Mouse (Mus musculus) cerebellum, adult 11 months (tissue): ENCODE results near the gene Ambra1.

Source experiments
- DNase-seq: peaks from one replicate; pipeline ENCODE4 v3.0.0; 2022

Ambra1 gene

DNA sequence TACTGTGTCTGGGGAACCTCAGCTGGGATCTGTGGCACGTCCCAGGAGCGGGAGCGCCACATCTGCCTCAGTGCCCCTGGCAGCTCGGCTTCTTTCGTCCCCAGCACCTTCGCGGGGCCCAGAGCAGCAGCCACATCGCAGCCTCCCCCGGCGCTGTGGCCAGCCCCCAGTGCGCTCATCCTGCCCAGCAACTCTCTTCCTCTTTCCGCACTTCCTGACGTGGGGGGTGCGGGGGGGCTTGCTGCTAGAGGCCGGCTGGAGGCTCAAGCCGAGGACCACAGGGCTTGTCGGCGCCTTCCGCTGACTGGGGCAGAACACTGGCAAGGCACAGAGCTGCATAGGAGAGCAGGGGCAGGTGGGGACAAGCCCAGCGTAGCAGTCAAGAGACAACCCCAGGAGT is 235.5 kb downstream of the Ambra1 start:
- no peak for DNase-seq

DNA sequence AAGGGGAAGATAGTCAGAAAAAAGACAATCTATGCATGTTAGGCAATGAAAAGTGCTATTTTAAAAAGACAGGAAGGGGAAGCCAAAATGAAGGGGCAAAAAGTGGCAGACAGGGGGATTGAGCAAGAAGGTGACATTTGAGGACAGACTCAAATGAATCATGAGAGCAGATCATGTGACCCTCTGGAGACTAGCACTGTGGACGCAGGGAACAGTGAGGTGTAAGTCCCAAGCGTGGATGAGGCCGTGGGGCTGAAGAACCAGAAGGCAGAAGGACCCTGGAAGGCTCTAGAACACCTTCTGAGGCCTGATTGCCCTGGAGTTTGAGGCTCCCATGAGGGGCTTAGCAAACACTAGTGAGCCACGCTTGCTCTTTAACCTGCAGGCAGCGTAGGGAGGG is 236.4 kb downstream of the Ambra1 start:
- no peak for DNase-seq

DNA sequence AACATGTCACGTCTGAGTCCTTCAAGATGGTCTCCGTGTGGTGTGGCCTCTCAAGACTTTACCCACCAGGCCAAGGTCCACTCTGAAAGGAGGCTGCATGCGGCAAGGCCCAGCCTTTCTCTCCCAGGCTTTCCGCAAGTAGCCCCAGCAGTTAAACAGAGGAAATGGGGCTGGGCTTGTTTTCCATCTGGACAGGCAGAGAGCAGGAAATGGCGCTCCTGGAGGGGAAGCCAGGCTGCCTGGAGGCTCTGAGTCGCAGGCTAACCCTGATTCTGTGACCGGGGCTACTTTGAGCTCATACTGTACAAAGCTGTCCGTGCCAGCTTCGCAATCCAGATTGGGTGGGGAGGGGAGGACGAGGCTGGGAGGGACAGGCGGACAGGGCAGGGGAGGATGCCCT is 238.0 kb downstream of the Ambra1 start:
- no peak for DNase-seq
